Mouse (Mus musculus) MEL (cell line): ENCODE measurements around the gene Mier2. TPM values are rescaled to one million over a fixed set of nuclear protein-coding genes. Genes with fewer than 3 reads are reported as not detected.

Experiments used
- DNase-seq: peaks from one replicate; pipeline ENCODE4 v3.0.0; 2011; ENCODE audit warnings: low read depth, low spot score
- H3K27ac ChIP-seq: 2 replicates; pipeline ENCODE4 v1.5.1; 2012; ENCODE audit warnings: low read depth, mild to moderate bottlenecking, control low read depth, low read length, moderate library complexity; ENCODE audit not compliant: control insufficient read depth
- H3K27me3 ChIP-seq, 2 experiments: fragments of 150-350 bp in 1 of 2; sonication (generic) in 1 of 2; 2 replicates each; pipeline ENCODE4 v1.6.1; 2012; ENCODE audit warnings: low read length in 2 of 2, mild to moderate bottlenecking in 2 of 2, improper control_type of control experiment in 1 of 2, moderate library complexity in 1 of 2; ENCODE audit not compliant: insufficient read depth in 2 of 2, control insufficient read depth in 1 of 2
- H3K36me3 ChIP-seq, 2 experiments: 2 replicates each; pipeline ENCODE4 v1.6.1; 2012 to 2014; ENCODE audit warnings: low read length in 2 of 2, improper control_type of control experiment in 1 of 2, inconsistent platforms in 1 of 2, mild to moderate bottlenecking in 1 of 2; ENCODE audit not compliant: insufficient read depth in 2 of 2, control insufficient read depth in 1 of 2
- H3K4me1 ChIP-seq, 2 experiments: fragments of 150-350 bp in 1 of 2; sonication (generic) in 1 of 2; 2 replicates each; pipeline ENCODE4 v1.6.1; 2012; ENCODE audit warnings: low read length in 2 of 2, improper control_type of control experiment in 1 of 2, mild to moderate bottlenecking in 1 of 2; ENCODE audit not compliant: insufficient read depth in 2 of 2, control insufficient read depth in 1 of 2
- H3K4me3 ChIP-seq, 2 experiments: fragments of 150-350 bp in 1 of 2; sonication (generic) in 1 of 2; 2 replicates each; pipeline ENCODE4 v1.5.1; 2012; ENCODE audit warnings: low read depth in 2 of 2, low read length in 2 of 2, mild to moderate bottlenecking in 2 of 2, moderate library complexity in 2 of 2, control low read depth in 1 of 2, improper control_type of control experiment in 1 of 2; ENCODE audit not compliant: control insufficient read depth in 1 of 2, insufficient read depth in 1 of 2
- H3K79me2 ChIP-seq: 2 replicates; pipeline ENCODE4 v1.6.1; 2012; ENCODE audit warnings: mild to moderate bottlenecking, low read length, moderate library complexity; ENCODE audit not compliant: control insufficient read depth, poor library complexity, insufficient read depth
- H3K9ac ChIP-seq: 2 replicates; pipeline ENCODE4 v1.6.1; 2012; ENCODE audit warnings: low read depth, mild to moderate bottlenecking, control low read depth, low read length, moderate library complexity; ENCODE audit not compliant: control insufficient read depth, poor library complexity, severe bottlenecking
- H3K9me3 ChIP-seq: fragments of 150-350 bp; sonication (generic); replicated peaks from 2 replicates; pipeline ENCODE4 v1.6.1; 2012; ENCODE audit warnings: mild to moderate bottlenecking, low read length, improper control_type of control experiment, moderate library complexity; ENCODE audit not compliant: insufficient read depth
- CHD1 ChIP-seq: IDR thresholded peaks from 2 replicates; pipeline ENCODE4 v1.6.1; 2012; ENCODE audit warnings: low read depth, mild to moderate bottlenecking, inconsistent platforms, low read length, improper control_type of control experiment
- CHD2 ChIP-seq: IDR thresholded peaks from 2 replicates; pipeline ENCODE4 v1.6.1; 2011; ENCODE audit warnings: low read length, improper control_type of control experiment
- CTCF ChIP-seq, 3 experiments: IDR thresholded peaks in 2 of 3; conservative IDR thresholded peaks in 1 of 3; 2 replicates each; pipeline ENCODE4 v1.5.1; 2011 to 2012; ENCODE audit warnings: low read length in 3 of 3, low read depth in 2 of 3, mild to moderate bottlenecking in 2 of 3, improper control_type of control experiment in 1 of 3, inconsistent platforms in 1 of 3, mixed read lengths in 1 of 3, moderate library complexity in 1 of 3; ENCODE audit not compliant: control insufficient read depth in 1 of 3, insufficient read depth in 1 of 3, poor library complexity in 1 of 3, severe bottlenecking in 1 of 3
- E2F4 ChIP-seq: IDR thresholded peaks from 2 replicates; pipeline ENCODE4 v1.6.1; 2011; ENCODE audit warnings: low read depth, low read length, improper control_type of control experiment, borderline replicate concordance
- EP300 ChIP-seq, 2 experiments: IDR thresholded peaks; 2 replicates each; pipeline ENCODE4 v1.6.1; 2011; ENCODE audit warnings: improper control_type of control experiment in 2 of 2, low read length in 2 of 2, low read depth in 1 of 2, mild to moderate bottlenecking in 1 of 2
- GABPA ChIP-seq: IDR thresholded peaks from 2 replicates; pipeline ENCODE4 v1.6.1; 2012; ENCODE audit warnings: low read depth, mild to moderate bottlenecking, inconsistent platforms, low read length, improper control_type of control experiment, moderate library complexity
- GATA1 ChIP-seq: IDR thresholded peaks from 2 replicates; pipeline ENCODE4 v1.6.1; 2011; ENCODE audit warnings: low read depth, low read length, improper control_type of control experiment
- MAFK ChIP-seq: IDR thresholded peaks from 2 replicates; pipeline ENCODE4 v1.6.1; 2011; ENCODE audit warnings: low read depth, mild to moderate bottlenecking, low read length, improper control_type of control experiment, borderline replicate concordance
- MAZ ChIP-seq: IDR thresholded peaks from 2 replicates; pipeline ENCODE4 v1.6.1; 2012; ENCODE audit warnings: low read depth, mild to moderate bottlenecking, inconsistent platforms, low read length, improper control_type of control experiment
- MXI1 ChIP-seq: IDR thresholded peaks from 2 replicates; pipeline ENCODE4 v1.6.1; 2011; ENCODE audit warnings: mild to moderate bottlenecking, low read depth, low read length, improper control_type of control experiment
- MYB ChIP-seq: IDR thresholded peaks from 2 replicates; pipeline ENCODE4 v1.6.1; 2011; ENCODE audit warnings: mild to moderate bottlenecking, low read depth, low read length, improper control_type of control experiment
- NELFE ChIP-seq: IDR thresholded peaks from 2 replicates; pipeline ENCODE4 v1.6.1; 2011; ENCODE audit warnings: low read depth, low read length, improper control_type of control experiment
- NRF1 ChIP-seq: IDR thresholded peaks from 2 replicates; pipeline ENCODE4 v1.6.1; 2014; ENCODE audit warnings: low read depth, mild to moderate bottlenecking, inconsistent platforms, low read length, improper control_type of control experiment, moderate library complexity; ENCODE audit not compliant: poor library complexity, insufficient read depth, severe bottlenecking
- POLR2A ChIP-seq, 2 experiments: IDR thresholded peaks; 2 replicates each; pipeline ENCODE4 v1.6.1; 2011 to 2012; ENCODE audit warnings: low read length in 2 of 2, mild to moderate bottlenecking in 2 of 2, control low read depth in 1 of 2, improper control_type of control experiment in 1 of 2, low read depth in 1 of 2, moderate library complexity in 1 of 2; ENCODE audit not compliant: control insufficient read depth in 1 of 2, insufficient read depth in 1 of 2, poor library complexity in 1 of 2
- POLR2AphosphoS2 ChIP-seq: IDR thresholded peaks from 2 replicates; pipeline ENCODE4 v1.6.1; 2011; ENCODE audit warnings: low read length, improper control_type of control experiment
- POLR2AphosphoS5 ChIP-seq: IDR thresholded peaks from 2 replicates; pipeline ENCODE4 v1.6.1; 2012; ENCODE audit warnings: low read depth, borderline replicate concordance, mild to moderate bottlenecking, inconsistent platforms, low read length, moderate library complexity, mixed read lengths
- RAD21 ChIP-seq: IDR thresholded peaks from 2 replicates; pipeline ENCODE4 v1.6.1; 2011; ENCODE audit warnings: mild to moderate bottlenecking, low read depth, low read length, improper control_type of control experiment
- RCOR1 ChIP-seq: IDR thresholded peaks from 2 replicates; pipeline ENCODE4 v1.6.1; 2012; ENCODE audit warnings: low read depth, mild to moderate bottlenecking, inconsistent platforms, low read length, improper control_type of control experiment
- SIN3A ChIP-seq: IDR thresholded peaks from 2 replicates; pipeline ENCODE4 v1.6.1; 2012; ENCODE audit warnings: low read length, improper control_type of control experiment, inconsistent platforms
- TBP ChIP-seq: IDR thresholded peaks from 2 replicates; pipeline ENCODE4 v1.8.0; 2011; ENCODE audit warnings: low read depth, low read length, improper control_type of control experiment
- TCF12 ChIP-seq: IDR thresholded peaks from 2 replicates; pipeline ENCODE4 v1.6.1; 2014; ENCODE audit warnings: low read depth, mild to moderate bottlenecking, inconsistent platforms, low read length, improper control_type of control experiment, moderate library complexity
- UBTF ChIP-seq: IDR thresholded peaks from 2 replicates; pipeline ENCODE4 v1.6.1; 2012; ENCODE audit warnings: low read depth, mild to moderate bottlenecking, inconsistent platforms, low read length, improper control_type of control experiment, moderate library complexity, borderline replicate concordance; ENCODE audit not compliant: insufficient read depth
- USF2 ChIP-seq, 2 experiments: IDR thresholded peaks; 2 replicates each; pipeline ENCODE4 v1.6.1; 2011 to 2012; ENCODE audit warnings: improper control_type of control experiment in 2 of 2, low read length in 2 of 2, borderline replicate concordance in 1 of 2, inconsistent platforms in 1 of 2, low read depth in 1 of 2, mild to moderate bottlenecking in 1 of 2; ENCODE audit not compliant: insufficient read depth in 1 of 2
- ZC3H11A ChIP-seq: IDR thresholded peaks from 2 replicates; pipeline ENCODE4 v1.6.1; 2012; ENCODE audit warnings: low read depth, mild to moderate bottlenecking, inconsistent platforms, low read length, improper control_type of control experiment
- ZKSCAN1 ChIP-seq: IDR thresholded peaks from 2 replicates; pipeline ENCODE4 v1.6.1; 2012; ENCODE audit warnings: low read depth, mild to moderate bottlenecking, inconsistent platforms, low read length, improper control_type of control experiment, moderate library complexity
- ZMIZ1 ChIP-seq: IDR thresholded peaks from 2 replicates; pipeline ENCODE4 v1.6.1; 2012; ENCODE audit warnings: low read depth, mild to moderate bottlenecking, inconsistent platforms, low read length, improper control_type of control experiment, moderate library complexity
- polyA plus RNA-seq, 2 experiments: library from polyadenylated mRNA; stranded (reverse) in 1 of 2; unstranded in 1 of 2; fragments of >175 nt in 1 of 2; fragments of >200 nt in 1 of 2; gene quantifications; 2 replicates each; pipeline versions ENCODE4 v1.2.1 to v1.2.4; 2012; ENCODE audit warnings: low replicate concordance in 2 of 2, low read depth in 1 of 2; ENCODE audit not compliant: insufficient read length in 2 of 2, insufficient read depth in 1 of 2, missing spikeins in 1 of 2
- total RNA-seq: library from RNA; depleted of rRNA; stranded (reverse); fragments of 300-350 nt; gene quantifications from 2 replicates; pipeline ENCODE4 v1.2.3, GENCODE M21; 2012

The Mier2 gene
- total and polyA plus RNA-seq, 3 experiments, result 24.8 to 36.2 TPM; not detected in 1

DNA sequence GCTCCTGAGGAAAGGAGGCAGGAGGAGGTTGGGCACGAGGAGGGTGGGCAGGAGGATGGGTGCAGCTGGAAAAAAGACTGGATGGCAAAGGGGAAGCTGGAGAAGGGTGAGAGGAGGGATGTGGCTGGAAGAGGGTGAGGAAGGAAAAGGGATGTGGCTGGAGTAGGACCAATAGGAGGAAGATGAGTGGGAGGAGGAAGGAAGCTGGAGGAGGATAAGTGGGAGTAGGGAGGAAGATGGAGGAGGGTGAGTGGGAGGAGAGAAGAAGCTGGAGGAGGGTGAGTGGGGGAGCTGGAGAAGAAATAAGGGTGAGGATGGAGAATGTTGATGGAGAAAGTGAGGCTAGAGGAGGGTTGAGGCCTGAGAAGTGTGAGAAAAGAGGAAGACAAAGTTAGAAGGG lies 19.6 kb downstream of the Mier2 start:
- TF ChIP-seq ZMIZ1 (no peak), GABPA (no peak), RAD21 (no peak), POLR2AphosphoS2 (no peak), NRF1 (no peak), ZKSCAN1 (no peak), CTCF (IDR thresholded peaks at IDR 0.05 in 2 of 3, conservative IDR thresholded peaks at IDR 0.05 in 1 of 3; ENCODE audit: control insufficient read depth in 1 of 3, insufficient read depth in 1 of 3, low read depth in 2 of 3, low read length in 3 of 3, poor library complexity in 1 of 3, severe bottlenecking in 1 of 3) (no peak), CHD2 (no peak), POLR2AphosphoS5 (no peak), NELFE (no peak), TBP (no peak), TCF12 (no peak), ZC3H11A (no peak), RCOR1 (no peak), UBTF (no peak), MYB (no peak), EP300 (IDR thresholded peaks at IDR 0.05; ENCODE audit: low read depth in 1 of 2, low read length in 2 of 2) (no peak), CHD1 (no peak)
- H3K27me3 ChIP-seq, result no peaks in the 10 kb centered on the region
- H3K9me3 ChIP-seq, result no peaks in the 10 kb centered on the region
- H3K36me3 ChIP-seq, result 0 out of 4 replicates have a peak, but pooled peaks cover 0 to 3% of the 10 kb centered on the region in 2 experiments
- H3K4me3 ChIP-seq, result no peak overlapping the region
- H3K79me2 ChIP-seq, result no peaks in the 10 kb centered on the region; the same call in 1 of the 2 replicates
- no peaks in the 10 kb centered on the region; a peak in 1 of 4 replicates for H3K4me1 ChIP-seq
- DNase-seq, result no peak
- H3K27ac ChIP-seq, result no peak overlapping the region
- no peak overlapping the region for H3K9ac ChIP-seq

DNA sequence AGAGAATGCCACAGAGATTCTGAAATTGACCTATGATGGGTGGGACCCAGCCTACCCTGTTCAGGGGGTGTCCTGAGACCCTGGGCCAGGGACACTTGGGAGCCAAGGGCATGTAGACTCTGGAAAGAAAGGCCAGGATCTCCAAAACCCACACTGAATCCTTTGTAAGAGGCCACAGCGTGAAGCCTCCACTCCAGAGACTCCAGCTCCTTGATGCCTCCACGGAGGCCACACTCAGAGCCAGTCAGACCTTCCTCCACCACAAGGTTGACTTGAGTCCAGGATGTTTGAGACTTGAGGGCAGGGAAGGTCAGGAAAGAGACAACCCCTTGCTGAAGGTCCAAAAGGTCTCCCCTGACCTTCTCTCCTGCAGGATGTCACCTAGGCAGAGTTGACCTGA lies 20.6 kb downstream of the Mier2 start:
- no peak for TF ChIP-seq GATA1
- TF ChIP-seq POLR2AphosphoS2, result no peak
- no peak for TF ChIP-seq MAFK
- no peak for TF ChIP-seq POLR2A (IDR thresholded peaks at IDR 0.05; ENCODE audit: control insufficient read depth in 1 of 2, insufficient read depth in 1 of 2, low read depth in 1 of 2, low read length in 2 of 2, poor library complexity in 1 of 2)
- TF ChIP-seq RAD21, result no peak
- TF ChIP-seq ZMIZ1, result no peak
- TF ChIP-seq NRF1, result no peak
- no peak for TF ChIP-seq SIN3A
- no peak for TF ChIP-seq MYB
- no peak for TF ChIP-seq MAZ
- no peak for TF ChIP-seq USF2 (IDR thresholded peaks at IDR 0.05; ENCODE audit: borderline replicate concordance in 1 of 2, insufficient read depth in 1 of 2, low read depth in 1 of 2, low read length in 2 of 2)
- TF ChIP-seq MXI1, result no peak
- TF ChIP-seq E2F4, result no peak
- TF ChIP-seq, all 39 proteins: peak for 0
- no peak for DNase-seq
- Histone ChIP-seq H3K36me3 (0 out of 4 replicates have a peak, but pooled peaks cover 0 to 3% of the 10 kb centered on the region in 2 experiments), H3K79me2 (no peaks in the 10 kb centered on the region; the same call in 1 of the 2 replicates), H3K4me1 (no peaks in the 10 kb centered on the region; a peak in 1 of 4 replicates), H3K27ac (no peak overlapping the region), H3K9me3 (no peaks in the 10 kb centered on the region), H3K4me3 (no peak overlapping the region), H3K9ac (no peak overlapping the region), H3K27me3 (no peaks in the 10 kb centered on the region)
